ENCODE assay signal across 25 mouse cellular contexts in the genomic region with DNA sequence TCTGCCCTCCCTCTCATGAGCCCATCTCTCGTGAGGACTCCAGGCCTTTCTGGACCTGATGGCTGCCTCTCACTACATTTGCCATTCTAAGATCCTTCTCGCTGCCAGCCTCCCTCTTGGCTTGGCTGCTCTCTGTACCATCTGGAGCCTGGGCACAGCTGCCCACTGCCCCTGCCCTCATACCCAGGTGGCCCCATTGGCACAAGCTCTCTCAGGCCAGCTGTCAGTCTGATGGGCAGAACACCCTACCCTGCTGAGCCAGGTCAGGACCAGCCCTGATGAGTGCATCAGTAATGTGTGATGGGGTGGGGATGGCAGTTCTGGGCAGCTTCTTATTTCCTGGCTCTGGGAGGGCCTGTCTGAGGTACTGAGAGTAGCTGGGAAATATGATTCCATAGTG. TPM values are rescaled to one million over a fixed set of nuclear protein-coding genes. Genes with fewer than 3 reads are reported as not detected.
DNase-seq lines count a peak whose midpoint lies in the region; ATAC-seq and TF ChIP-seq lines count a peak whose summit lies in the region.
"Had no signal": no experiment of that assay in that cellular context is flagged by ENCODE, and none has a peak within 500 bp of the region (broad histone marks: within the 10 kb centered on the region; RNA-seq: fewer than 3 reads in every experiment).

No protein-coding gene starts in this region.

- 0 out of 2 replicates have a peak overlapping the region, but pooled peaks have one; percentile 19 for H3K9ac ChIP-seq in hindbrain, embryonic 13.5 days
- no peak overlapping the region for H3K9ac ChIP-seq in hindbrain, embryonic 14.5 days
- H3K9ac ChIP-seq in neural tube, embryonic 13.5 days = peak overlapping the region; percentile 5; the same call in 1 of the 2 replicates
- H3K9ac ChIP-seq in neural tube, embryonic 15.5 days (replicated peaks) = no peak overlapping the region
- 0 out of 2 replicates have a peak overlapping the region, but pooled peaks have one; percentile 10 for H3K9ac ChIP-seq in forebrain, postnatal 0 days
- H3K9ac ChIP-seq: limb, embryonic 15.5 days; liver, embryonic 14.5 days; lung, embryonic 14.5 days; midbrain, embryonic 12.5 days; stomach, embryonic 15.5 days had no signal

- no peaks in the 10 kb centered on the region for H3K9me3 ChIP-seq in hindbrain, embryonic 13.5 days
- H3K9me3 ChIP-seq in hindbrain, embryonic 14.5 days (ENCODE audit: control insufficient read depth, low read length) = no peaks in the 10 kb centered on the region
- H3K9me3 ChIP-seq in neural tube, embryonic 13.5 days = no peaks in the 10 kb centered on the region
- H3K9me3 ChIP-seq in neural tube, embryonic 15.5 days (replicated peaks) = no peaks in the 10 kb centered on the region
- no peaks in the 10 kb centered on the region for H3K9me3 ChIP-seq in forebrain, postnatal 0 days (ENCODE audit: low read length)
- H3K9me3 ChIP-seq: embryonic facial prominence, embryonic 10.5 days; heart, embryonic 12.5 days; limb, embryonic 15.5 days; midbrain, embryonic 12.5 days; stomach, embryonic 15.5 days had no signal

- WGBS in hindbrain, embryonic 13.5 days = 63% methylated on average over 2 of the region's 2 CpGs
- 49% methylated on average over 2 of the region's 2 CpGs for WGBS in hindbrain, embryonic 14.5 days
- 65% methylated on average over 2 of the region's 2 CpGs for WGBS in neural tube, embryonic 13.5 days
- 65% methylated on average over 2 of the region's 2 CpGs for WGBS in neural tube, embryonic 15.5 days
- 53% methylated on average over 2 of the region's 2 CpGs for WGBS in forebrain, postnatal 0 days

- H3K4me3 ChIP-seq in hindbrain, embryonic 13.5 days = no peak overlapping the region
- H3K4me3 ChIP-seq in hindbrain, embryonic 14.5 days (replicated peaks; ENCODE audit: low read length) = no peak overlapping the region
- no peak overlapping the region for H3K4me3 ChIP-seq in neural tube, embryonic 13.5 days
- no peak overlapping the region for H3K4me3 ChIP-seq in neural tube, embryonic 15.5 days (replicated peaks)
- H3K4me3 ChIP-seq in forebrain, postnatal 0 days (ENCODE audit: low read depth, low read length) = no peak overlapping the region
- H3K4me3 ChIP-seq: embryonic facial prominence, embryonic 10.5 days; heart, embryonic 12.5 days; limb, embryonic 15.5 days; midbrain, embryonic 12.5 days; stomach, embryonic 15.5 days had no signal

- H3K27ac ChIP-seq in hindbrain, embryonic 13.5 days = 0 out of 2 replicates have a peak overlapping the region, but pooled peaks have one; percentile 30
- H3K27ac ChIP-seq in hindbrain, embryonic 14.5 days = no peak overlapping the region
- H3K27ac ChIP-seq in neural tube, embryonic 13.5 days (replicated peaks) = no peak overlapping the region
- H3K27ac ChIP-seq in neural tube, embryonic 15.5 days (replicated peaks) = no peak overlapping the region
- H3K27ac ChIP-seq in forebrain, postnatal 0 days (ENCODE audit: low read depth, low read length) = 0 out of 2 replicates have a peak overlapping the region, but pooled peaks have one; percentile 50
- H3K27ac ChIP-seq: embryonic facial prominence, embryonic 10.5 days; kidney, postnatal 0 days; limb, embryonic 15.5 days; liver, embryonic 14.5 days; midbrain, embryonic 12.5 days; stomach, embryonic 15.5 days had no signal

- H3K4me1 ChIP-seq in hindbrain, embryonic 13.5 days (replicated peaks) = peaks cover 56% of the 10 kb centered on the region
- H3K4me1 ChIP-seq in hindbrain, embryonic 14.5 days (replicated peaks; ENCODE audit: control insufficient read depth, insufficient read depth, low read length) = peaks cover 23% of the 10 kb centered on the region; the same call in 1 of the 2 replicates
- H3K4me1 ChIP-seq in neural tube, embryonic 13.5 days (replicated peaks) = peaks cover 44% of the 10 kb centered on the region
- H3K4me1 ChIP-seq in neural tube, embryonic 15.5 days = peaks cover 24% of the 10 kb centered on the region; the same call in 1 of the 2 replicates
- peaks cover 23% of the 10 kb centered on the region for H3K4me1 ChIP-seq in forebrain, postnatal 0 days (ENCODE audit: insufficient read depth)
- H3K4me1 ChIP-seq: limb, embryonic 15.5 days; stomach, embryonic 15.5 days had no signal

- DNase-seq in cerebellum, postnatal 25 days = peak; percentile 58 to 60
- no peak for DNase-seq in cerebellum, adult 9-11 months
- no peak for DNase-seq in hindbrain, embryonic 14.5 days (ENCODE audit: low spot score)
- DNase-seq in forebrain, postnatal 0 days = no peak
- DNase-seq in right cerebral cortex, postnatal 14 days = no peak
- DNase-seq: adrenal gland, adult 2 months; gastrocnemius, postnatal 14 days; heart, adult 18-20 months; heart, postnatal 14 days; kidney, adult 11 months; layer of hippocampus, adult 9-11 months; lung, embryonic 14.5 days; right cerebral cortex, adult 18-20 months; thymus, postnatal 25 days had no signal

- peaks cover 99% of the 10 kb centered on the region for H3K27me3 ChIP-seq in hindbrain, embryonic 13.5 days
- H3K27me3 ChIP-seq in hindbrain, embryonic 14.5 days (ENCODE audit: control insufficient read depth, insufficient read depth, low read length) = peaks cover 14% of the 10 kb centered on the region
- H3K27me3 ChIP-seq in neural tube, embryonic 13.5 days = peaks cover 99% of the 10 kb centered on the region
- H3K27me3 ChIP-seq in neural tube, embryonic 15.5 days (replicated peaks) = peaks cover 67% of the 10 kb centered on the region
- H3K27me3 ChIP-seq in forebrain, postnatal 0 days (ENCODE audit: insufficient read depth, low read length) = no peaks in the 10 kb centered on the region

- H3K36me3 ChIP-seq in hindbrain, embryonic 13.5 days = peaks cover 18% of the 10 kb centered on the region
- H3K36me3 ChIP-seq in hindbrain, embryonic 14.5 days (replicated peaks; ENCODE audit: control insufficient read depth, insufficient read depth) = peaks cover 10% of the 10 kb centered on the region
- H3K36me3 ChIP-seq in neural tube, embryonic 13.5 days = peaks cover 21% of the 10 kb centered on the region
- peaks cover 15% of the 10 kb centered on the region for H3K36me3 ChIP-seq in neural tube, embryonic 15.5 days
- peaks cover 30% of the 10 kb centered on the region for H3K36me3 ChIP-seq in forebrain, postnatal 0 days (ENCODE audit: insufficient read depth)
- H3K36me3 ChIP-seq: embryonic facial prominence, embryonic 10.5 days; heart, embryonic 12.5 days; limb, embryonic 15.5 days; midbrain, embryonic 12.5 days; stomach, embryonic 15.5 days had no signal

- ATAC-seq in hindbrain, embryonic 13.5 days (ENCODE audit: low FRiP score) = no peak
- ATAC-seq in hindbrain, embryonic 14.5 days (ENCODE audit: low FRiP score) = no peak; the same call in 1 of the 2 replicates
- no peak for ATAC-seq in neural tube, embryonic 13.5 days (ENCODE audit: low read depth)
- ATAC-seq in neural tube, embryonic 15.5 days (ENCODE audit: low FRiP score) = no peak
- no peak for ATAC-seq in forebrain, postnatal 0 days

- H3K4me2 ChIP-seq in hindbrain, embryonic 13.5 days = no peak overlapping the region
- no peak overlapping the region for H3K4me2 ChIP-seq in hindbrain, embryonic 14.5 days (replicated peaks)
- H3K4me2 ChIP-seq in neural tube, embryonic 13.5 days = no peak overlapping the region
- no peak overlapping the region for H3K4me2 ChIP-seq in neural tube, embryonic 15.5 days
- H3K4me2 ChIP-seq in forebrain, postnatal 0 days (ENCODE audit: low read depth) = no peak overlapping the region
- H3K4me2 ChIP-seq: heart, embryonic 12.5 days; limb, embryonic 15.5 days; lung, embryonic 14.5 days; midbrain, embryonic 12.5 days; stomach, embryonic 15.5 days had no signal

- no peak for TF ChIP-seq CTCF in forebrain, postnatal 0 days (IDR thresholded peaks at IDR 0.05; ENCODE audit: low read depth)

RNA-seq across cellular contexts. Expression of gene Phf12, which starts 24.3 kb away (rescaled TPM):
- polyA plus RNA-seq in hindbrain, embryonic 13.5 days (2015; fragmentation: Nextera tagmentation; extraction: Ambion mirVana) = 18.9 and 21.2 TPM in 2 replicates
- polyA plus RNA-seq in hindbrain, embryonic 14.5 days (2014; fragmentation: Nextera tagmentation; extraction: Ambion mirVana) = 14.2 and 15.4 TPM in 2 replicates
- polyA plus RNA-seq in neural tube, embryonic 13.5 days (2015; fragmentation: Nextera tagmentation; extraction: Ambion mirVana) = 15.6 and 19.8 TPM in 2 replicates
- polyA plus RNA-seq in neural tube, embryonic 15.5 days (2015; fragmentation: Nextera tagmentation; extraction: Ambion mirVana) = 14.6 and 16.9 TPM in 2 replicates
- total RNA-seq in forebrain, postnatal 0 days (2014; rRNA removed) = 35.9 and 49.3 TPM in 2 replicates
- 6.2 and 9.1 TPM in 2 replicates for polyA plus RNA-seq in forebrain, postnatal 0 days (2015; fragmentation: Nextera tagmentation; extraction: Ambion mirVana)

RNA-seq across cellular contexts. Expression of gene Sez6, which starts 27.7 kb away (rescaled TPM):
- 112 and 121 TPM in 2 replicates for polyA plus RNA-seq in hindbrain, embryonic 13.5 days (2015; fragmentation: Nextera tagmentation; extraction: Ambion mirVana)
- polyA plus RNA-seq in hindbrain, embryonic 14.5 days (2014; fragmentation: Nextera tagmentation; extraction: Ambion mirVana) = 110 TPM in 2 replicates
- polyA plus RNA-seq in neural tube, embryonic 13.5 days (2015; fragmentation: Nextera tagmentation; extraction: Ambion mirVana) = 95.2 and 104 TPM in 2 replicates
- 101 and 123 TPM in 2 replicates for polyA plus RNA-seq in neural tube, embryonic 15.5 days (2015; fragmentation: Nextera tagmentation; extraction: Ambion mirVana)
- total RNA-seq in forebrain, postnatal 0 days (2014; rRNA removed) = 150 and 194 TPM in 2 replicates
- polyA plus RNA-seq in forebrain, postnatal 0 days (2015; fragmentation: Nextera tagmentation; extraction: Ambion mirVana) = 183 and 214 TPM in 2 replicates
- total RNA-seq: megakaryocyte, adult 5-6 weeks had no signal

Comparison
In these comparisons a context has a peak if more than half of its experiments do, and no peak if none do; other contexts are left out.
1. DNase-seq: peak in cerebellum, postnatal 25 days (2 of 2); none in cerebellum, adult 9-11 months (single experiment), hindbrain, embryonic 14.5 days (single experiment), forebrain, postnatal 0 days (single experiment) and right cerebral cortex, postnatal 14 days (single experiment).
2. H3K27ac ChIP-seq: peak in hindbrain, embryonic 13.5 days (single experiment) and forebrain, postnatal 0 days (single experiment); none in hindbrain, embryonic 14.5 days (single experiment), neural tube, embryonic 13.5 days (single experiment) and neural tube, embryonic 15.5 days (single experiment).
3. H3K9ac ChIP-seq: peak in hindbrain, embryonic 13.5 days (single experiment), neural tube, embryonic 13.5 days (single experiment) and forebrain, postnatal 0 days (single experiment); none in hindbrain, embryonic 14.5 days (single experiment) and neural tube, embryonic 15.5 days (single experiment).